Mouse (Mus musculus) adipocyte (in vitro differentiated cells): Measurements from ENCODE around the gene Mfge8.

Source experiments
- DNase-seq: peaks from one replicate; pipeline ENCODE4 v3.0.0-alpha.2; 2016; ENCODE audit warnings: low spot score

Gene Mfge8

DNA sequence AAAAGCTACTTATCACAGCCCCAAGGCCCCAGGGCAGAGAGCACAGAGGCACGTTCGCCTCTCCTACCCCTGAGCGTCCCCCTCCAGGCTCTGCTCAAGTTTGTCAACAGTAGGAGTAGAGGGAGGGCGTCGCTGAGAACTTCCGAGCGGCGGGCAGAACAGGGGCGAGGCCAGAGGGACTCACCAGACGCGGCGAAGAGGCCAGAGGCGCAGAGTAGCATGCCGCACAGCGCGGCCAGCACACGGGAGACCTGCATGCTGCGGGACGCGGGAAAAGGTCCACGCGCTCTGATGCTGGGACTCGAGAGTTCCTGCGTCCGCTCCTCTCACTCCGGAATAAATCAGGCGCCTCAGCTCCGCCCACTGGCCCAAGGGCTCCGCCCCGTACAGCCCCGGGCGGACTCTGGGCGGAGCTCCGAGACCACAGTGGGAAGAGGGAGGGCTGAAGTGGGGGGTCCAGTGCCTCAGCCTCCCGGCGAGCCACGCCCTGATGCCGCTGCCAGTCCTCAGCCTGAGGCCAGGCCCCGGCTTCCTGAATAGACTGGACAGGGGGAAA lies at the start of gene Mfge8:
Gene Mfge8, minus strand, starts transcription at position 350 of the 556 bp plus-strand sequence.
- peak; percentile 68 for DNase-seq

DNA sequence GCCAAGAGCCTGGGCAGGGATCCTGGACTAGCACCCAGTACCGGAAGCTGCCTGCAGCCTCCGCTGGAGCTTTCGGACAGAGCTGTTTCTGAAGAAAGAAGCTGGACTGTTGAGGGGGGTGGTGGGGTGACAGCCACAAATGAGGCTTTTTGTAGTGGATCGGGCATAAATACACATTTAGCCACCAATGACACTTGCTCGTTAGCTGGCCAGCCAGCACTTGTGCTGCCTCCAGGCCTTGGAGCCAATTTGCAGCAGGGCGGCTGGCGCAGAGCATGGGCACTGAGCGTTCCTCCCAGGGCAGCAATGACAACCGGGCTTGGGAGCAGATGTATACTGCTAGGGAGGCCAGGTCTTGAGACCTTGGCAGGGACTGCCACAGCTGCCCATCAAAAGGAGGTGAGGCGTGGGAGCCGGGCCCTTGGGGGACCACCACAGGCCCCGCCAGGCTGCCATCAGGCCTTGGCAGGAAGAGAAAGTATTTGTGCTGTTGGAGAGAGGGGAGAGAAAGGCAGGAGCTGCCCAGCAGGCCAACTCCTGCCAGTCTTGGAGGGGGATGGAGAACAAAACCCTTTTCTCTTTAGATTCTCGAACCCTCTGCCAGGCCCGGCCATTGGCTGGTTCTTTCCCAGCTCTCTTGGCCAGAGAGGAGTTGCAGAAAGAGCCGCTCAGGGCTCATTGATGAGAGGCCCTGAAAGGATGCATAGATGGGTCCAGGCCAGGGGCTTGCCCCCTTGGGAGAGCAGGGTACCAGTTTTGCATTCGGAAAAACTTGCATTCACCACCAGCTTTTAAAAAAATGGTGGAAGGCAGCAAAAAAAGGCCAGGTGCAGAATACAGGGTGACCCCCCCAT lies 45.9 kb upstream of the Mfge8 start:
- DNase-seq: no peak

DNA sequence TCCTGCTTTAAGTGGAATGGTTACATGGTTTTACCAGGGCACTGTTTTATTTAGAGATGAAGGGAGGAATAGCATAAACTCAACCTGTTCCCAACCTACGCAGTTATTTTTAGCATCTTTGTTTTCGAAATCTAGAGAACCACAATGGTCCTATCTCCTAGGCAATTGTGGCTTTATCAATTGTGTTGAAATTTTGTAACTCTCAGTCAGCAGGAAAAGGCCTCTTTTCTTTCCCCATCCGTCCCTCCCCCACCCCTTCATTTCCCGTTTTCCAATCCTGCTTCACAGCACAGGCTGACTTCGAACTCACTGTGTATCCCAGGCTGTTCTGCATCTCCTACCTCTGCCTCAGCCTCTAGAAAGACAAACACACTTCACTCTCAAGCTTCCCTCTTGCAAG lies 45.1 kb upstream of the Mfge8 start:
- DNase-seq: no peak

DNA sequence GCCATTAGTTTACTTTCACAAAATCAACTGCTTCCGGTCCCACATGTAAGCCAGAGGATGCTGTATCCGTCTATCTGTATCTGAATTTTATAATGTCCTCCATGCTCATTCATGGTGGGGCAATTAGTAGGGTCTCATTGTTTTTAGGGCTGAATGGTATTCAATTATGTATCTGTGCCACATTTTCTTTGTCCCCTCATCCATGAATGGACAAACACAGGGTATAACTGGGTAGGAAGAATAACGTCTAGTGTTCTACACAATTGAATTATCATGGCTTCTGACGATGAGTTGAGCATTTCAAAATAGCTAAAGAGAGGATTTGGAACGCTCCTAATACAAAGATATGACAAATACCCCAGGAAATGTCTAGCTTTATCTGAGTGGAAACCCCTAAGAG lies 42.6 kb upstream of the Mfge8 start:
- no peak for DNase-seq

DNA sequence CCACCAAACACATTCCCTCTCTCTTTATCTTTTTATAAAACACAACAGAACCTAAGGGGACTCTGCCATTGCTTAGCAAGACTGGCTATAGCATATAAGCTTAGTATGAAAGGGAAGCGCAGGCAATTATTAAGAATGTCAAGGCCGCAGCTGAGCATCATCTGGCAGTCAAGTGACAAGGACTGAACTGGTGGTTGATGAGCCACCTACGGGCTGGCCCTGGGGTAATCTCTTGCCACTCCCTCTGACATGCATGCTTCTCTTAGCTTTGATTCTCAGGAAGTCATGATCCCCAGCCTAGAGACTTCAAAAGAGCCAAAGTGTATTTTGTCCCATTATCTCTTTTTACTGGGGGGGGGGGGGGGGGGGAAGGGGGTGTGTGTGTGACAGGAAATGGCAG lies 41.7 kb upstream of the Mfge8 start:
- DNase-seq: no peak

DNA sequence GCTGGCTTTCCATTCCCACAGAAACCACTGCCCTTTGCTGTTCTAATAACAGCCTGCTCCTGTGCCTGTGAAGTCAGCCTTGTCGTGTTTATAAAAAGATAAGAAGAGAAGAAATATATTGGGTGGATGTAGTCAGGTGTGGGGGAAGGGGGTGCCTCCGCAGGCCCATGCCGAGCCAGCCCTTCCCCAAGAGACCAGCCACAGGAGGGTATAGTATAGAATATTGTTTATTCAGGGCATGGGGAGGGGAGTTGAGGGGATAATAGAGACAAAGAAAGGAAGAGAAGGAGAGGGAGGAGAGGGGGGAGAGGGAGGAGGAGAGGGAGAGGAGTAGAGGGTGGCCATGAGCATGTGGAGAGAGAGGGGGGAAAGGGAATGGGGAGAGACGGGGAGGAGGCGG lies 40.4 kb upstream of the Mfge8 start:
- no peak for DNase-seq

DNA sequence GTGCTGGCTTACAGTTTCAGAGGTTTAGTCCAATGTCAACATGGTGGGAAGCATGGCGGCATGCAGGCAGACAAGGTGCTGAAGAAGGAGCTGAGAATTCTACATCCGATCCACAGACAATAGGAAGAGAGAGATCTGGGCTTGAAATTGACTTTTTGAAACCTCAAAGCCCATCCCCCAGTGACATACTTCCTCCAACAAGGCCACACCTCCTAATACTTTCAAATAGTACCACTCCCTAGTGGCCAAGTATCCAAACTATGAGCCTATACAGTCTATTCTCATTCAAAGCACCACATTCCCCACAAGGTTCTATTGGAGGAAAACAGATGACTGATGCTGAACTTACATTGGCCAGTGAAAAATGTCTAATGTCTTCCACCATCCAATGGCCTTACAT lies 38.7 kb upstream of the Mfge8 start:
- no peak for DNase-seq

DNA sequence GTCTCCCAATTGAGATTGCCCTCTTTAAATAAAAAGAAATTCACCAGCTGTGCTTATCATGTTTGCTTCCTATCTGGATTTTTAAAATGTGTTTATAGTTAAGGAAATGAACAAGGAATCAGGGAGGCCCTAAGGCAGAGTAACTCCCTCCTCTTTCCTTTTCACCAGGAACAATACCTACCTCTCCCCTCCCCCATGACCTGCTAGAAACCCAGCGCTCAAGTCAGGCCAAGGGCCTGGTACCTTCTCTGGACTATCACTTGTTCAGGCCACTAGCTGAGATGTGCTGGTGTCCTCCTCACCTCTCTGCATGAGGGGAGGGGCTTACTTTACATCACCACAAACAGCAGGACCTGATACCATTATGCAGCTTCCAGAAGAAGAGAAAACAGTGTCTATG lies 34.6 kb upstream of the Mfge8 start:
- DNase-seq: no peak

DNA sequence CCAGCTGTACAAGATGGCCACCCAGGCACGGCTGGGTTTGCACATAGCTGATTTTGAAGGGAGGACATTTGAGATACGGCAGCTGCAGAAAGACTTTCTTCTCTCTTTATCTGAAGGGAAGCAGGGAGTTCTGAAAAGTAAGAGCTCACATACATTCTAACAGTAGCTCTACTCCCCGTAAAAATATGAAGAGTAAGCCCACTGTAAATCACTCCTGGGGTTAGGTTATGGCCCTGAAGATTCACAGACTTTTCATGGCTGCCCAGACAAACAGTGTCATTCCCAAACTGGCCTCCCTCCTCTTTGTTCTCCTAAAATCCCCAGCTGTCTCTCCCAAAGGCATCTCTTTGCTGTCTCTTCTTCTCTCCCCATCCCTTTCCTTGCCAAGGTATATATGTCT lies 24.9 kb upstream of the Mfge8 start:
- DNase-seq: no peak

DNA sequence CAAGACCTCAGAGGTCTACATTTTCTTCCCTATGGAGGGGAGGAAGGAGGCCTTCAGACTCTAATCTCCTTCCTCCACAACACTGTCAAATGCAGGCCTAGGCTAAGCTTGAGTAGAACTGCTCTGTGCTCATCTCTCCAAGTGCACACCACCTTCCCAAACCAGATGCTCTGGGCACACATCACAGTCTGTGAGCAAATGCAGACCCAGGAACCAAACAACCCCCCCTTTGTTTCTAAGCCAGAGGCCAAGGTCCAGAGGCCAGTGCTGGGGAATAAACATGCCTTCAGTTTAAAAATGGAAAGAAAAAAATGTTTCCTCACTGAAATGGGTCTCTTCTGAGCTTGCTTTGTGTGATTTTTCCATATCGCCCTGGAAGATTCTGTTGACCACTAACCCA lies 22.9 kb upstream of the Mfge8 start:
- DNase-seq: no peak

DNA sequence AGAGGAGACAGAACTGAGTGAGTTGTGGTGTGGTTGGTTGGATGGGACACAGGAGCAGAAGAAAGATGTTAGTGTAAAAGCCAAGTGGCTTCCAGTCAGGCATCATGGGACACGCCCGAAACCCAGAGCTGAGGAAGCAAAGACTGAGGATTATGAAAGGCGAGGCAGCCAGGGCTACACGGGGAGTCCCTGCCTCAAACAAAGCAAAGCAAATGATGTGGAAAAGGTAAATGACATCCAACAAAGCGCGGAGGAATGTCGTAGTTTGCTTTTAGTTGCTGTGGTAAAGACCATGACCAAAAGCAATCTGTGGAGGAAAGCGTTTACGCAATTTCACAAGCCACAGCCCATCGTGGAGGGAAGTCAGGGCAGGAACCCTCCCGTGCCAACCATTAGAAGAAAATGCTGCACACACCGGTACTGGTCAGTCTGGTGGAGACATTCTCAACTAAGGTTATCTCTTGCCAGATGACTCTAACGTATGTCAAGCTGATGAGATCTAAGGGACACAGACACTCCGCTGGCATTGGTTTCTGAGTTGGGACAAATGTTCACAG lies 18.2 kb upstream of the Mfge8 start:
- DNase-seq: no peak

DNA sequence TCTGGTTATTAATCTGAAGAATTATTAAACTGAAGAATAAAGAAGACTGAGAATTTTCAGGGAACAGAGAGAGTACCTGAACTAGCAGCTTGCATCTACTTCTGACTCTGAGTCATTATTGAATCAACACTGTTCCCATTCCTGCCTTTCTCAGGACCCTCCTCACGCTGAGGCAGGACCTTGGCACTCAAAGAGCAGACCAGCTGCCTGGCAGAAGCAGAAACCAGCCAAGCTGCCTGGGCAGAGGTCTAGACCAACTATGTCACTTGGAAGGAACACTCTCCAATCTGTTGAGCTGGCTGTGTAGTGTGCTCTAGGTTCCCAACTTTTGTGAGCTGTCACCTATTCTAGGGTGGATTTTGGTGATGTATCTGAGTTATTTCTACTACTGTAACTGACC lies 10.5 kb upstream of the Mfge8 start:
- DNase-seq: no peak

DNA sequence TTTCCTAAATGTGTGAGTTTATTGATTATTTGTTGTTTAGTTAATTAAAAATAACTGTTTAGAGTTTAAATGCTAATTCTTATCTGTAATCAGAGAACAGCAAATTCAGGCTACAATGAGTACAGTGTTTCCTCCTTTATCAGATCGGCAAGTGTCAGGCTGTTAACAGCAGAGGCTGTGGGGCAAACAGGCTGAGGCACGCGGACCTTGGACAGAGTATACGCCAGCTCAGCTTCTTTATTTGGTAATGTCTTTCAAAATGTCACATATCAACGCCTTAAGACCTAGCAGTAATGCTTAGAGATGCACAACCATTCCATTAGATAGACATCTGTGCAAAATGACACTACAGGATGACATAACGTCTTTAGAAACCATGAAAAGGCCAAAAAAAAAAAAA lies 662 bp upstream of the Mfge8 start:
- DNase-seq: no peak

DNA sequence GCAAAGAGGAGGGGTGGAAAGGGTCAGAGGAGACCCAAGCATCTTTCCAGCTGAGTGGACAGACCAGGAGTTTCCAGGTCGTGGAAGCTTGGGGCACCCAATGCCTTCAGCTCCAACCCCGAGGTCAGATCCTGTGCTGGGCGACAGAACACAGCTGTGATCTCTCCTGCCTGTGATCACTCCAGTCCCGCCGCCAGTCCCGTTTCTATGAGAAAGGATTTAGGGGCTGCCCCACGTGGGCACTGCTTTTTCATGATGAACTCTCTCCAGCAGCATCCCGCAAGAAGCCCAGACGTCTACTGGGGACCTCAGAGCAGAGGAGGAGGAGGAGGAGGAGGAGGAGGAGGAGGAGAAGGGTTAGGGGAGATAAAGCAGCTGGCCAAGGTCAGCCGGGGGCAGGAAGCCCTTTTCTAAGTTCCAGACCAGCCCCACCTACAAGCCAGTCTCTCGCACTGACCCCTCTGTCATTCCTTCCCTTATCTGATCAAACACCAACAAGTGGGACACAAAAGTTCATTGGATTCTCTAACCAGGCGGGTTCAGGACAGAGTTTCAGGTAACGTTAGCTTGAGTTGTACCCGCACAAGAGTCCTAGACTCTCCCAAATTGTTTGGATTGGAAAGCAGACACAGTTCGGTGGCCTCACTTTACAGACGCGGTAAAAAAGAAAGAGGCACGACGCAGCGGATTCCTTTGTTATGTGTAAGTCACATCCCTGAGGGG lies 768 bp downstream of the Mfge8 start:
- DNase-seq: no peak

DNA sequence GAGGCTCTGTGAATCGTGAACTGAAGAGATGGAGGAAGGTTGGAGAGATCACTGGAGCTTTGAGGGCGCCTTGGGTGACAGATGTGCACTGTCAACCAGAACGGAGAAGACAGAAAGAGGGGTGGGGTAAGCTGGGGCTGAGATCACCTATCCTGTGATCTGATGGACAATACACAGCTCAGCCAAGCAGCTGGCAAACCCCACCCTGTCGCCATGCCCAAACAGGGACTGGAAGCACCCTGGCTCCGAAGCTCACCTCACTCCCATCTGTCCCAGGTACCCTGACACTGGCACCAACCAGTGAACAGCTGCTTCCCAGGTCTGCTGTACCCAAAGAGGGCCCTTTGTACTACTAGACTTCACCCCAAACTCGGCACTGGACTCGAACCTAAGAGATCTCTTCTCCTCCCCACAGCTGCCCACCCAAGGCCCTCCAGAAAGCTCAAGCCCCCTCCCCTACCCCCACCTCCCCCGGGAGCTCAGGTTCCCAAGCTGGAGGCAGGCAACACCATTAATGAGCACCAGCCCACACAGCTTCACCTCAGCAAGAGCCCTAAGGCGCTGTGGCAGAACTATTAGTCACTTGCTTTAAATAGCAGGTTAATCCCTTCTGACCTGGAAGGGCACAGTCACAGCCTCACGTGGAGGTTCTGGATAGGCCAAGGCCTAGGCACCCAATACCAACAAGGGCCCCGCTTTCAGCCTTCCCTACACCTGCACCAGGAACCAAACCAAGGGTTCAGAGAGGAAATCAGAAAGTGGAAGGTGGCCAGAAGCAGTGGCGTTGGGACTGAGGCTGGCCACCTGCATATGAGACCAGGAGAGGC lies 1.6 kb downstream of the Mfge8 start:
- no peak for DNase-seq

DNA sequence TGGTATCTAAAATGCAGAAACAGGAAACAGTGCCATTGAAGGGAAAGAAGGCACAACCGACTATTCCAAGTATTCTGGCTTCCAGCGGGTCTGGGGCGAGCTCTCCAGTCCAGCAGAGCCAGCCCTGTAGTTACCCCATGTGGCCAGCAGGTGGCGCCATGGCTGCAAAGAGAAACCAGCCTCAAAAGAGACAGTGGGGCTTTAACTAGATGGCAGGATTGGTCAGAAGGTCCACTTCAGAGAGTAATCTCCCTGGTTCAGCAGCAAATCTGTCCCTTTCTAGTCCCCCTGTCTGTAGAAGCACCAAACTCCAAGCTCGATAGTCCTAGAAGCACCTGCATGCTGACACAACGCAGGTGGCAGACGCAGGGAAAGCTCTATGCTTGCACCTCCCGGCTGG lies 8.0 kb downstream of the Mfge8 start:
- peak; percentile 76 for DNase-seq

DNA sequence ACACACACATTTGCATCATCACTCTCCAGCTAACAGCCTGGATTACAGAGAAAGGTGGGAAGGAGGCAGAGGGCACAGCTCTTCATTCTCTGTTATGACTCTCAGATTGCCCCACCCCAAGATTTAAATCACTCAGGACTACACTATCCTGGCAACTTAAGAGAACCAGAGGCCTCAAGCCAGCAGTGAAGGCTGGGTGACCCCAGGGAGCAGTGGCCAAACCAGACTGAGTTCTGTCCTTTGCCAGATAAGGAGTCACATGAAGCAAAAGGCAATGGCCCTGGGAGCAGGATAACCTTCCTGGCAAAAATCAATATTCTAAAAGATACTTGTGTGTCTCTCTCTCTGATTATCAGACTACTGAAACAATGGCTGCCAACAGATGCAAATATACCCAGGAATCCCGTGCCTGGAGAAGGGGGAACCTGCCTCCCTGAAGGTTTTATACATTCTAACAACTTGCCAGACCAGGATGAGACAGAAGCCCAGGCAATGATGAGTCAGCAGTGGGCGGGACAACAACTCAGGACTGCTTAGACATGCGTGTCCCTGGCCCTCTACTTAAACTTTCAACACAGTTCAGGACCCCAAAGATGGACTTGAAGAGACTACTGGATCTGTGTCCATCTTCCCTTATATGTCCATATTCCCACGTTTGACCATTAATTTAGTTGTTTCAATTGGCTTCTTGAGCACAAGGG lies 8.8 kb downstream of the Mfge8 start:
- peak; percentile 8 for DNase-seq

DNA sequence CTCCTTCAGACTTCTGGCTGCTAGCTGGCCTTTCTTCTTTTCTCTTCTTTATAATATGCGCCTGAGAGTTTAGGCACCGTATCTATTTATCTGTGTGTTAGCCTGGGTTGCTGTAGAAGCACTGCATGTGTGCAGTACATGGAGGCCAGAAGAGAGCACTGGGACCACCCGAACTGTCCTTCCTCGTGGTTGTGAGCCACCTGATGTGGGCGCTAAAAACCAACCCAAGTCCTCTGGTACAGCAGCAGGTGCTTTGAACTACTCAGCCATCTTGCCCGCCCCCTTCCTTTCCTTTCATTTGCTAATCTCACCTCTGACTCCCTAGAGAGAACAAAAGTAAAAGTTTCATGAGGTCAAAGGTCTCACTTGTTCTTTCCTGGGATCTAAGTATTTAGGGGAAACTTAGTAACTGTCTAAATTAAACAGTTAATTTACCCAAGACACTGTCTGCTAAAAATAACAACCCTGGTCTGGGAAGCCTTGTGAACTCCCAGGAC lies 9.5 kb downstream of the Mfge8 start:
- no peak for DNase-seq

DNA sequence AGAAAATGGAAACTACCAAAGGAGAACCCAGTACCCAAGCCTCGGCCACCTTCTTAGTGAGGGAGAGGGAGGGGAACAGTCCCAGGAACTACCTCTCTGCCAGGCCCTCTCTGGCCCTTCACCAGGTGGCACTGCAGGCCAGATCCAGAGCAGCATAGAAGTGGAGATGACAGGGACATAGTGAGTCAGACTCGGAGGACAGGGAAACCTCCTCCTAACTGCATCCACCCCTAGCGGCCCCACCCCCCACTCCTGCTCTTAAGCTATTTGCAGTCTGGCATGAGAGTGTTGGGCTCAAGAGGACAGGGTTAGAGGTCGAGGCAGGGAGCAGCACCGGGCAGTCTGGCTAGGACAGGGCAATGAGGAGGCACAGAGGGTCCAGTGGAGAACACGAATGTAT lies 15.5 kb downstream of the Mfge8 start:
- peak; percentile 14 for DNase-seq

DNA sequence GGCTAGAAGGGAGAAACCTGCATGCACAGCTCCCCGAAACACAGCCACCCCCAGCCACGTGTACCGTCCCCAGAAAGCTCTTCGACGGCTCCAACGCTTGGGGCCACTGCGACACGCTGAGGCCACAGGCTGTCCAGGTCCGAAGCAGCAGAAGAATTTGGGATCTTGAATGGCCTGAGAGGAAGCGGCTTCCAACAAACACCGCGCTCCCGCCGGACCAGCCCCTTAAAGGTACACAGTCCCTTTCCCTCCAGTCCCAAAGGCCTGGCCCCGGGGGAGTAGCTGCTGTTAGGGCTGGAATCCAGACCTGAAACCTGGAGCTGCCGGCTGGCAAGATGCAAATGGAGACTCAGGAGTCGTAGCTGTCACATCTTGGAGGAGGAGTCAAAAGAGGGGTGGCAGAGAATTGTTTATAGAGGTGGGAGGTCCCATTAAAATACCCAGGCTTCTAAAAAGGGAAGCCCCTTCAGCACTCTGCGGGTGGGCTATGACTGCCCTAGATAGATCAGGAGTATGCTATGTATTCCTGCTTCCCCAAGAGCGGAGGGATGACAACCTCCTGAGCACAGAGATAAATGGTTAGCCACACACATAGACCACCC lies 17.9 kb downstream of the Mfge8 start, which contains the start of gene Hapln3:
Gene Hapln3, minus strand, starts transcription at position 176 of the 602 bp plus-strand sequence.
- no peak for DNase-seq

DNA sequence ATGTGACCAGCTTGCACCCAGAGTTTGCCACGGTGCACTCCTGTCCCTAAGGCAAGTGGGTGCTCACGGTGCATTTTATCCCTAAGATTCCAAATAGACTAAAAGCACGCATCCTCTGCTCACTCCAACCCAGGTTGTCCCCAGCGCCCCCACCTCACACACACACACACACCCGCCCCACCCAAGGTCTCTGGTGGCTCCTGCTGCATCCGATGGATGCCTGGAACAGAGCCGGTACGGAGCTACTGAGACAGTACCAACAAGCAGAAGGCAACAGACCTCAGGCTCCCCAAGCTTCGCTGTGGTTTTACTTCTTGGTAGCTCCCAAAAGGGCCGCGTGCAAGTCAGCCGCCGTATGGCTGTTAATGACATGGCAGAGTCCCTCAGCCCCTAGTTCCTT lies 18.5 kb downstream of the Mfge8 start:
- no peak for DNase-seq
